Mouse (Mus musculus): ENCODE data around the gene Ptprc.

DNA sequence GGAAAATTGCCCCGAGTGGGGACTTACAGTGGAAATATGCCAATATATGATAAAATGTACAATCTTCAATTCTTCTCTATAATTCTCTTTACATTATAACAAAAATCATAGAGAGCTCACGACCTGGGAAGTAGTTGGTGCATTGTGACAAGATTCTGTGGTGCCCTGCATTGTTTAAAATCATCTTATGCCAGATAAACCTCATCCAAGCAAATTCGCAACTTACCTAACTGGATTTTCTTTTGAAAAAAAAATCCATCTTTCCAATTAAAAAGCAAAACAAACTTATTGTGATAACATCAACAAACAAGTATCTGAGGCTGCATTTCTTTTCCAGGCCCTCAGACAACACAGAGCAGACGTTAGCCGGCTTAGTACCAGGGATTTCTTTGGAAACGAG, 1.8 kb downstream of the Ptprc start:
- TF ChIP-seq POLR2A (IDR thresholded peaks at IDR 0.05; ENCODE audit: control insufficient read depth, low read depth, low read length) (no peak), CTCF (IDR thresholded peaks at IDR 0.05; ENCODE audit: control insufficient read depth, insufficient read depth, insufficient replicate concordance, low read depth, low read length) (no peak)

Measured in testis, adult 2 months (tissue).